Mouse (Mus musculus): ENCODE results near the gene Izumo4.

GRCm38 (mm10) chr10:80677128-80677875, 24.7 kb upstream of the Izumo4 start:
- TF ChIP-seq GATA1 (IDR thresholded peaks at IDR 0.05; ENCODE audit: low read length) = no peak
- TF ChIP-seq TAL1 (IDR thresholded peaks at IDR 0.05; ENCODE audit: low read length) = no peak
